Mouse (Mus musculus) Patski (cell line): ENCODE results near the gene Dip2c. TPM values are rescaled to one million over a fixed set of nuclear protein-coding genes. Genes with fewer than 3 reads are reported as not detected.

Source experiments
- ATAC-seq: fragments of 100-300 bp; one replicate; pipeline ENCODE4 v1.8.0; 2021
- CTCF ChIA-PET: fragments of 350-600 bp; sonication (Branson Sonifier 250); formaldehyde crosslinking; loops from one replicate; lab custom pipeline; 2022; ENCODE audit warnings: inconsistent platforms; lab: Charles Lee
- POLR2A ChIA-PET: fragments of 350-600 bp; sonication (Branson Sonifier 250); formaldehyde crosslinking; loops from one replicate; lab custom pipeline; 2022; ENCODE audit warnings: antibody characterized with exemption, inconsistent platforms; lab: Charles Lee
- DNase-seq: peaks from one replicate; pipeline ENCODE4 v3.0.0-alpha.2; 2011; ENCODE audit warnings: low read depth, low spot score
- H3K27me3 ChIP-seq: fragments of 371-371 bp; one replicate; pipeline ENCODE4 v1.5.1; 2021
- CTCF ChIP-seq: fragments of 100-300 bp; IDR thresholded peaks from one replicate; pipeline ENCODE4 v1.5.1; 2021
- in situ Hi-C: fragments of 300-500 bp; cut with MboI; formaldehyde crosslinking; loops from 3 replicates; pipeline ENCODE4 v1.11.1; 2018; ENCODE audit warnings: low pct_unique_long_range_greater_than_20kb, mixed read lengths
- polyA plus RNA-seq: library from polyadenylated mRNA; unstranded; gene quantifications from one replicate; pipeline ENCODE4 v1.2.3, GENCODE M21; 2021

The Dip2c gene
- polyA plus RNA-seq, 1 experiment from 2014 or later: 11.4 TPM

- POLR2A ChIA-PET: no interaction called here
- in situ Hi-C loops: no loop called here
- no peak for ATAC-seq
- no peak for DNase-seq
- CTCF ChIA-PET: interaction anchor here (1.4 kb wide), 2 partner anchors 10 to 14 kb away, joined by 3 to 4 read pairs; no protein-coding TSS in a partner anchor
- no peaks in the 10 kb centered on the region for H3K27me3 ChIP-seq
- TF ChIP-seq CTCF: no peak
Measured at GRCm38 (mm10) chr13:9578456-9578855, 302.1 kb downstream of the Dip2c start.

- CTCF ChIA-PET: no interaction called here
- TF ChIP-seq CTCF: no peak
- in situ Hi-C loops: no loop called here
- no peak for ATAC-seq
- POLR2A ChIA-PET: no interaction called here
- DNase-seq: no peak
- no peaks in the 10 kb centered on the region for H3K27me3 ChIP-seq
Measured at GRCm38 (mm10) chr13:9581821-9582220, 305.5 kb downstream of the Dip2c start.

GRCm38 (mm10) chr13:9583579-9583978 lies 307.3 kb downstream of the Dip2c start:
- in situ Hi-C loops: no loop called here
- POLR2A ChIA-PET: no interaction called here
- CTCF ChIA-PET: no interaction called here
- TF ChIP-seq CTCF: no peak
- no peaks in the 10 kb centered on the region for H3K27me3 ChIP-seq
- ATAC-seq (no peak), DNase-seq (no peak)

GRCm38 (mm10) chr13:9599334-9600096 lies 323.2 kb downstream of the Dip2c start:
- no peak for ATAC-seq
- no peak for TF ChIP-seq CTCF
- POLR2A ChIA-PET: no interaction called here
- in situ Hi-C loops: no loop called here
- DNase-seq: no peak
- CTCF ChIA-PET: no interaction called here
- H3K27me3 ChIP-seq: no peaks in the 10 kb centered on the region

GRCm38 (mm10) chr13:9601350-9601749 lies 325.0 kb downstream of the Dip2c start:
- in situ Hi-C loops: no loop called here
- CTCF ChIA-PET: no interaction called here
- DNase-seq (no peak), ATAC-seq (no peak)
- TF ChIP-seq CTCF: no peak
- POLR2A ChIA-PET: no interaction called here
- no peaks in the 10 kb centered on the region for H3K27me3 ChIP-seq

- ATAC-seq (no peak), DNase-seq (no peak)
- in situ Hi-C loops: no loop called here
- no peak for TF ChIP-seq CTCF
- ChIA-PET POLR2A (no interaction called here), CTCF (no interaction called here)
- H3K27me3 ChIP-seq: no peaks in the 10 kb centered on the region
Measured at GRCm38 (mm10) chr13:9611229-9611628, 334.9 kb downstream of the Dip2c start.

- ChIA-PET CTCF (no interaction called here), POLR2A (no interaction called here)
- in situ Hi-C loops: loop anchor here (10.0 kb wide), 1 partner anchor 448 kb away; no protein-coding TSS in a partner anchor
- no peaks in the 10 kb centered on the region for H3K27me3 ChIP-seq
- ATAC-seq: no peak
- TF ChIP-seq CTCF: no peak
- DNase-seq: no peak
Measured at GRCm38 (mm10) chr13:9632684-9633083, 356.4 kb downstream of the Dip2c start.

- ATAC-seq (no peak), DNase-seq (no peak)
- H3K27me3 ChIP-seq: no peaks in the 10 kb centered on the region
- ChIA-PET POLR2A (no interaction called here), CTCF (interaction anchor here (1.1 to 2.2 kb wide), 3 partner anchors 12 to 211 kb away, joined by 3 to 8 read pairs (median 4); no protein-coding TSS in a partner anchor)
- TF ChIP-seq CTCF: no peak
- in situ Hi-C loops: loop anchor here (10.0 kb wide), 1 partner anchor 451 kb away; no protein-coding TSS in a partner anchor
Measured at GRCm38 (mm10) chr13:9635951-9636350, 359.6 kb downstream of the Dip2c start.

GRCm38 (mm10) chr13:9636505-9636904 lies 360.2 kb downstream of the Dip2c start:
- CTCF ChIA-PET: interaction anchor here (1.1 kb wide), 1 partner anchor 48 kb away, joined by 3 read pairs; no protein-coding TSS in a partner anchor
- no peak for ATAC-seq
- peak; percentile 68 for TF ChIP-seq CTCF
- in situ Hi-C loops: loop anchor here (10.0 kb wide), 1 partner anchor 452 kb away; no protein-coding TSS in a partner anchor
- POLR2A ChIA-PET: no interaction called here
- no peak for DNase-seq
- H3K27me3 ChIP-seq: no peaks in the 10 kb centered on the region

GRCm38 (mm10) chr13:9637949-9638348 lies 361.6 kb downstream of the Dip2c start:
- H3K27me3 ChIP-seq: no peaks in the 10 kb centered on the region
- no peak for DNase-seq
- ChIA-PET CTCF (interaction anchor here (0.9 to 1.3 kb wide), 2 partner anchors 9 to 35 kb away, joined by 3 read pairs; no protein-coding TSS in a partner anchor), POLR2A (no interaction called here)
- no peak for ATAC-seq
- in situ Hi-C loops: loop anchor here (10.0 kb wide), 1 partner anchor 453 kb away; no protein-coding TSS in a partner anchor
- TF ChIP-seq CTCF: no peak

- H3K27me3 ChIP-seq: no peaks in the 10 kb centered on the region
- ATAC-seq (no peak), DNase-seq (no peak)
- in situ Hi-C loops: no loop called here
- ChIA-PET POLR2A (no interaction called here), CTCF (interaction anchor here (1.1 kb wide), 1 partner anchor 13 kb away, joined by 4 read pairs; no protein-coding TSS in a partner anchor)
- TF ChIP-seq CTCF: no peak
Measured at GRCm38 (mm10) chr13:9648716-9649115, 372.4 kb downstream of the Dip2c start.
